Comparison of ENCODE assay signal across 1 mouse cellular context in genomic region chr11:69950807-69951459, GRCm38 (mm10).
TF ChIP-seq lines count a peak whose summit lies in the region.

No protein-coding gene starts in this region.

TF ChIP-seq in MEL, 35 proteins besides CTCF, POLR2A, EP300 and RAD21:
- TF ChIP-seq POLR2AphosphoS2 (IDR thresholded peaks at IDR 0.05; ENCODE audit: low read length), result no peak
- TF ChIP-seq GATA1 (IDR thresholded peaks at IDR 0.05; ENCODE audit: low read depth, low read length), result no peak
- peak; percentile 23; the same call in 1 of the 2 replicates for TF ChIP-seq SMC3 (IDR thresholded peaks at IDR 0.05; ENCODE audit: low read depth, low read length)
